Mouse (Mus musculus) heart, adult 9 months (tissue): ENCODE data around the gene Dock1.
A peak's percentile ranks its signal among the peaks of the same experiment; 100 is the strongest.

Source experiments
- DNase-seq, 2 experiments: peaks; one replicate each; pipeline ENCODE4 v3.0.0; 2022; ENCODE audit warnings: low spot score in 2 of 2

Gene Dock1

DNA sequence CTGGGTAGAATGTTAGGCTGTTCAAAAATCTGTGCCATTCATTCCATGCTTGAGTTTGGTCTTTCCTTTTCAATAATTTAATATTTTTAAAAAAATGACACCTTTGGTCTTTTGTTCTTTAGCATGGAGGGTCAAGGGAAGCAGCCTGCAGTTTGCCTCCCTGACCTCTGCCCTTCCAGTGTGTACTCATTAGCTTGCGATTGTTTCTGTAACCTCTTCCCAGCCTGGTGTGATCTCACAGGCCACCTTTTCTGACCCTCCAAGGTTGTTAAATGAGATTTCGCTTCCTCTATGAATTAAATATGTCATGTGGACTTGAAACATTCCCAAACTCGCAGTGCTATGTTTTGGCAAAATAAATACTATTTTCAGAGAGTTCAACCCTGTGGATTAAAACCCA is 151.6 kb downstream of the Dock1 start:
- DNase-seq = no peak

- no peak for DNase-seq
Measured at GRCm38 (mm10) chr7:134823891-134824290, 153.4 kb downstream of the Dock1 start.

GRCm38 (mm10) chr7:134840066-134840465 is 169.6 kb downstream of the Dock1 start:
- DNase-seq = no peak

DNA sequence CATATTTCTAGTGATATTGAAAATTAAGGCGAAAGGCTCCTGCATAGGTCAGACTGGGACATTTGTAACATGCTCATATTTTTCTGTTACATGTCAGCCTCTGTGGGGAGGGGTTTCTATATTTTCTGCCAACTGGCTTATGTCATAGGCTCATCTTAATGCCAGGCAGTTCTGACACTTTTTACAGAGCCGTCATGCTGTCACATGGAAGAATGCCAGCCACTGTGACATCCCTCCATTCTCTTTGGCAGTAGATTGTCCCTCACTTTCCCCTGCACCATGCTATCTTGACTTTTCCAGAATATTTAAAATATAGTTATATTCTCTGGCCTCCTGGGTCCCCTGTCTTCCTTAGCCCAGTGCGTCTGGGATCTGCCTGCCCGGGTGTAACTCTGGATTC is 172.3 kb downstream of the Dock1 start:
- DNase-seq = no peak

DNA sequence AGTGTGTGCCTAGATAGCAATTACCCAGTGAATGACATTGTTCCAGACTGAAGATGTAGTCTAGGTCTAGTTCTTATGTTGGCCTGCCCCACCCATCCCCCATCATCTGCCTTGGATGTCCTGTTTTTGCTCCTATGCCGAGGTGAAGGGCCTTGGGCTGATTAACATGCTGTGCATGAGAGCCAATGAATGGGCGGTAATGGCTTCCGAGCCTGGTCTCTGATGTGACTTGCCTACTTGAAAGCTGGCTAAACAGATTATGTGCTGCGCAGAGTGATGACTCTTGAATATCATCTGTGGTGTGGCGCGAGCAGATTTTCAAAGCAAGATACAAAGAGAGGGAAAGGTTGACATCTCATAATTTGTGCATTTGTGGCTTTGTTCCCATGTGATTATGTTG is 191.5 kb downstream of the Dock1 start:
- DNase-seq = no peak

DNA sequence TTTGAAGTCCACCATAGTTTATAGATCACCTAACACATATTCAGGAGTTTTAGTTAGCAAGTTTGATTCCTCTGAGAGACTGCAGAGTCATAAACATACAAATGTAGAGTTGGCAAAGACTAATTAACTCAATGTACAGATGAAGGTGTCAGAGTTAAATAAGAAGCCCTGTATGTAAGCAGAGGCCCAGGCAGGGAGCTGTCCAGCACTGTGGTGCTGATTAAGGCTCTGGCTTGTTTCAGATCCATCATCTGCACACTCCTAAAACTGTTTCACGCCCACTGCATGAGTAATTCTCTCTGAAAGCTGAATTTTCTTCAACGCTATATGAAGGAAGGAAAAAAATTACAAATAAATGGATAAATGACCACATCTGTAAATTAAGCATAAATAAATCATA is 193.7 kb downstream of the Dock1 start:
- DNase-seq = peak in 1 of 2 experiments; percentile 10

GRCm38 (mm10) chr7:134872511-134872910 is 202.1 kb downstream of the Dock1 start:
- no peak for DNase-seq

- DNase-seq = no peak
Measured at GRCm38 (mm10) chr7:134872981-134873380, 202.5 kb downstream of the Dock1 start.

DNA sequence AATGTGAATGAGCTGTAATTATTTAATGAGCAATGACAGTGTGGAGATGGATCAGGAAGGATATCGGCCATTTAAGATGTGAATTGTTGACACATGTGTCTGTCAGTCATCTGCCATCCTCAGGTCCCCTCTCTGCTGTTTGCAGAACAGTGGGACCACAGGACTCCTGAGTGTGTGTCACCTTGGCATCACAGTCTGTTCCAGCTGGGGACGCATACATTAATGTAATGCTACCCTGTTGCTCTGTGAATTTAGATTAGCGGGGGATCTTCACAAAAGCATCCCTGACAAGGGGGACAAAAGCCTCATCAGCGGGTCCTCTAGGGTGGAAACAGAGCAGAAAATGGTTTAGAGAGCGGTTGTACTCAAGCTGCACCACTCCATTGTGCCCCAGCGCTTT is 208.5 kb downstream of the Dock1 start:
- no peak for DNase-seq

- DNase-seq = peak; percentile 38 to 40
Measured at GRCm38 (mm10) chr7:134880431-134880830, 210.0 kb downstream of the Dock1 start.

DNA sequence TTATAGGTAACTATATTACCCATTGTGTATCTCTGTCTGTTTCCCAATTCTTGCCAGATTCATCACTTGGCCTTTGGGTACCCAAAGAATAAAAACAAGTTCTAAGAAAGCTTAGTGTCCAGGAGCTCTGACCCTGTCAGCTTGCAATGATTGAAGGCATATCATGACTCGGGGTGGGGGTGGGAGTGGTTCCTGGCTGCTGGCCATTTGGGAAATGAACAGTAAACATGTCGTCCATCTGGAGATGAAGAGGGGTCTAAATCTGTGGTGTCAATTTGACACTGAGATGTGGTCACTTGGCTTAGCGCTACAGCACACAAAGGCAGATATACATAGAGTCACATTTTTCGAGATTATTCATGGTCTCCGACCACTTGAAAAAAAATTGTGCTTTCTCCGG is 213.1 kb downstream of the Dock1 start:
- DNase-seq = no peak

DNA sequence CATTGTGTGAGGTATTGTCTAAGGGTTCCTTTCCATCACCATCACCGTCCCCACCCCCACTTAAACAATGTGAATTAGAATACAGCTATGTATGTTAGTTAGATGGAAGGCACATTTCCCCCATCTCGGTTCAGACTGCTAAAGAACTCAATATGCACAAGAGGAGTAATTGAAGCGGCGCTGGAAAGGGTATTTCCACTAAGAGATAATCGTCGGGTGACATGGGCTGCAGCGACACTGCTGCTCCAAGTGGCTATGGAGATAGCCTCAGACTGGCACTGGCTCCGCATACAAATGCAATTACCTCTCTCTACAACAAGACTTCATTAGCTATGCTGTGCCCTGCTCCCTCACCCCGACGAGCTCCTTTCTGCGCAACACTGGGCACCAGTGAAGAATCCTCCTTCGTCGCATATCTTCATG is 222.0 kb downstream of the Dock1 start:
- DNase-seq = no peak

DNA sequence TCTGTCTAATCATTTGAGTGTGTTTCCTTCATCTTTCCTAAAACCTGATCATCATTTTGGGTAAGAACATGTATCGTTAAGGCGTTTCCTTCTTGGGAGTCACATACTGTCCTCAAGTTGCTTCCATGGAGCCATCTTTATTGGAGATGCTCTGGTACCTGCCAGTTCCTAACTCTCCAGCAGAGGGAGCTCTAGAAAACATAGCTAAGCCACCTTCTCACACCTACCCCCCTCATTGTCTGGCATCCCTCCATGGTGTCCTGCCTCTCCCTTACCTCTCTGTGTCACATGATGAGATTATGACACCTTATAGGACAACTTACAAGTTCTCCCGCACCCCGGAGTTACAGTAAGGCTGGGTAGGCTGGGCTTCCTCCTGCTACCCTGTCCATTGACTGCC is 222.5 kb downstream of the Dock1 start:
- DNase-seq = no peak

GRCm38 (mm10) chr7:134894604-134895003 is 224.2 kb downstream of the Dock1 start:
- no peak for DNase-seq

- DNase-seq = no peak
Measured at GRCm38 (mm10) chr7:134899462-134899861, 229.0 kb downstream of the Dock1 start.

DNA sequence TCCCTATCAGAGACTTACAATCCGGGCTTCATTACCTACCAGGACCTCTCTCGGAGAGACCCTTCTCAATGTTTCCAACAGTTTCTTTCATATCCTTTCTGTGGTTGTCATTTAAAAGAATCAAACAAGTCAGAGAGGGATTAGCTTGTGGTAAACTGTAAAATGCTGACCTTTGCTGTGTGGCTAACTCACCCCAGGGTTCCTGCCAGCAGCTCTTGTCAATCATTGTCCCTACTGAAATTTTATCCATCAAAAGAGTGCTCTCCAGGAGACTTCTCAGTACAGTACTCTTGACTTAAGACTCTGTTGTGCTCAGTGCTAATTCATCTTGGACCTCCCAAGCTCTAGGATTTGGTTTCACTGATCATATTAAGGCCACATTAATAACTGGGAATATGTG is 231.5 kb downstream of the Dock1 start:
- no peak for DNase-seq

GRCm38 (mm10) chr7:134931886-134932285 is 261.4 kb downstream of the Dock1 start:
- no peak for DNase-seq

- DNase-seq = no peak
Measured at GRCm38 (mm10) chr7:134937471-134937926, 267.0 kb downstream of the Dock1 start.

GRCm38 (mm10) chr7:134937927-134938609 is 267.6 kb downstream of the Dock1 start, which contains the start of gene Fam196a:
Fam196a (minus strand) TSS chr7:134938430.
- DNase-seq = no peak

DNA sequence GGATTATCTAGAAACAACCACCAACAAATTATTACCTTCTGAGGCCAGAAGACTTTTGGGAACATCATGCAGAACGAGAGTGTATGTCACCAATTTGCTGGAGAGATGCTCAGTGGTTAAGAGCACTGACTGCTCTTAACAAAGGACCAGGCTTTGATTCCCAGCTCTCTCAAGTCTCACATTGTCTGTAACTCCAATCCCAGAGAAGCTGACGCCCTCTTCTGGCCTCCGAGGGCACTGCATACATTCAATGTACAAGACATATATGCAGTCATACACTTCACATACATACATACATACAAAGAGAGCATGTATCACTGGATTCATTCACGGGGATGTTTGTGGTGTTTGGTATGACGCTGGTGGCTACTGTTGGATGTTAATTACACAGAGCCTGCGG is 271.4 kb downstream of the Dock1 start:
- DNase-seq = no peak

GRCm38 (mm10) chr7:134943063-134943462 is 272.6 kb downstream of the Dock1 start:
- DNase-seq = peak in 1 of 2 experiments; percentile 29

DNA sequence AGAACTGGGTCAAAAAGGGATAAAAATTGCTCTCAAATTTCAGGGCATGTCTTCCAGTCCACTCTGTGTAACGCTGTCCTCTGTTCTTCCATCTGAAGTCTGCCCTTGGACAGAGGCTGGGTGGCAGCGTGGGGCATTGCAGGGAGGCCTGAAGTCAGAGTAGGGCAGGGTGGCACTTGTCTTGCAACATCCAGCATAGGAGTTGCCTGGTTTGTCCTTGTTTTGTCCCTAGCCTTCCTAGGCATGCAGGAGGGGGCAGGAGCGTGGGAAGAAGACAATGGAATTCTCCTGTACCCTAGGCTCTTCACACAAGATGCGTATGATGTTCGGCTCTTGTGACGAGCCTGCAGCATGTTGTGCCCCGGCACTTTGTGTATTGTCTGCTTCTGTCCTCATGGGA is 273.2 kb downstream of the Dock1 start:
- no peak for DNase-seq

GRCm38 (mm10) chr7:134945925-134946716 is 275.7 kb downstream of the Dock1 start:
- DNase-seq = no peak
